Mouse (Mus musculus): ENCODE data around the gene Hist2h2aa2.
A peak's percentile ranks its signal among the peaks of the same experiment; 100 is the strongest.

The Hist2h2aa2 gene

DNA sequence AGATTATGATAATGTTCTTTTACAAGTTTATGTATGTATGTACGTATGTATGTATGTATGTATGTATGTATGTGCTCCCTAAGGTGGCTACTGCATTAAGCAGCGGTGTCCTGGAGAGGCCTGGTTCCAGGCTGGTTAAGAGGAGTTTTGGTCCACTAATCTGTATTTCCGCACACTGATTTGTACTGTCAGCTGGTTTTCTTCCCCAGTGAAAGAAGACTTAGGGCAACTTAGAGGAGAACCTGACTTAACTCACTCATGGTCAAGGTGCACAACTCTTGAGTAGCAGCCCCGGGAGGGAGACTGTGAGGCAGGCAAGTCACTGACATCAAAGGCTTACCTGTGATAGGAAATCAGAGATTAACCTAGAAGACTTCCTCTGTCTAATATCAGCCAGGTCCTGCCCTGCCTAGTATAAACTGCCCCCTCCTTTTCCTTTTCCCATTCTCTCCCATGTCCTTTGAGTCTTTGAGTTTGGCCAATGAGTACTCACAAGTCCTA is 3.2 kb downstream of the Hist2h2aa2 start:
- no peak for DNase-seq (ENCODE audit: low spot score)

DNA sequence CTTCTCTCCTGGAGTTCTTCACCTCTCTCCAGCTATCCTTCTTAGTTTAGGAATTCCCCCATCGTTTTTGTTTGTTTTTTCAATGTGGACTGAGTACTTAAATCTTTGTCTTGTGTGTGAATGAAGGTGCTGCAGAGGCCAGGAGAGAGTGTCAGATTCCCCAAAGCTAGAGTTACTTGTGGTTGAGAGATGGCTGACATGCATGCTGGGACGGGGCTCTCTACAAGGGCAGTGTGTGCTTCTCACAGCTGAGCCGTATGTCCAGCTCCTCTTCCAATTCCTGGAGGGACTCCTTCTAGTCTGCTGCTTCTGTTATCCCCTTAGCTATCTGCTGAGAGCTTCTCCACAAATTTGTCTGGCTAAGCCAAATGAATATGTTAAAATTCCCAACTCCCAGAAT is 4.2 kb downstream of the Hist2h2aa2 start:
- DNase-seq (ENCODE audit: low spot score) = peak; percentile 4

DNA sequence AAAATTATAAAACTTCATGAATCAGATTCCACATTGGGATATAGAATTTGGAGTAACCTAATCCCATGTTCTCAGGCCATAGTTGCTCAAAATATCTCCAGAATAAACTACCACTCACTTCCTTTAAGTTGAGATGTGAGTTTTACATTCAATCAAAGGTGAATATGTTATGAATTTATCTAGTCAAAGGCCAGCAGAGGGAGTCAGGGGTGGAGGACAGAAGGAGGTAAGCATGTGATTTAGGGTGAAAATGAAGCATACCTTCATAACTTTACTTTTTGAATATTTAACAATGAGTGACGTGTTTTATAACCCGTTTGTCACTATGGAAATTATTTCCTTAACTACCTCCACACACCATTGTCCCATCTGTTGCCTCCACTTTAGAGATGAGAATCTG is 5.2 kb downstream of the Hist2h2aa2 start:
- no peak for DNase-seq (ENCODE audit: low spot score)

DNA sequence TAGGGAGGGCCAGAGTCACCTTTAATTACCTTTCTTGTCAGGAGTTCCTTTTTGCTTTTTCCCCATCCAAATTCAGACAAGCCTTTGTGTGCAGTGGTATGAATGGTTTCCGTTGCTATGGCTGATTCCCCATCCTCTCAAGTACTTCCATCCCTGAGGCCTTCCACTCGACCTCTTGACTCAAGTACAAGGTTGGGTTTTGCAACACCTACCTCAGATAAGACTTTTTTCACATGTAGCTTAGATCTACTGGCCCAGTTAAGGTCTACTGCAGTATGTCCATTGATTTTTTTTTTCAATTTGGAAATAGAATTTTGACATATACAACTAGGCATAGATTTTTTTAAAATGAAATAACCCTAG is 8.3 kb downstream of the Hist2h2aa2 start:
- no peak for DNase-seq (ENCODE audit: low spot score)

DNA sequence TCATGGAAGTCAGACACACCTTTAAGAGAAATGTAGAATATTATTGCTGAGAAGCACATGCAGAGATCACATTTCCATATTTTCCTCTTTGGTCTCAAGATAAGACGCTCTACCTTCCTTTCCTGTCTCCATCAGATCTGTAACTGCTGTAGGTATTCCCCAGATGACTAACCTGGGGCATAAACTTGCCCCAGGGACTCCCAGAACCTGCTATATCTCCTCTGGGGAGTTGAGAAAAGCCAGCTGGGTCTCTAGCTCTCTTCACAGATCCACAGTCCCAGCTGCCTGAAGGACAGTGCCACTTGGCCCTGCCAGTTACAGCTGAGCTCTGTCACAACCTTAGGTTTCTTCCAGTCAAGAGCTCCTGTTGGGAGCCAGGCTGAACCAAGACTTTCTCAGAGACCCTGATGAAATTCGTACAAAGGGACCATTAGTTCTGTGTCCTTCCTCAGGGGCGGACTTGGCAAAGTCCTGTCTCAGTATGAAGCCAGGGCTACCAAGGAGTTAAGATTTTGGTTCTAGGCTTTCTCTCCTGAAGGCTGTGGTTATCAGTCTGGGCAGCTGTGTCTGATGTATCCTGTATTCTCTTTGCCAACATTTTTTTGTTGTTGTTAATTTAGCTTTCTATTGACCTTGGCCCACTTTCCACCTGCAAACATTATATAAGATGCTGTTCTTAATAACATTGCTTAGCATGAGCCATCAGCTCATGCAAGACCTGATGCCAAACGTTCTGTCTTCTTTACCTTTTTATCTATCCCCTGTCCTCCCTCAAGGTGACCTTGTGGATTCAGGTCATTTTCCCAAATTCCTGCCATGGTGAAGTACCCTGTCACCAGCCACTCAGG is 8.9 kb downstream of the Hist2h2aa2 start:
- DNase-seq (ENCODE audit: low spot score) = no peak

DNA sequence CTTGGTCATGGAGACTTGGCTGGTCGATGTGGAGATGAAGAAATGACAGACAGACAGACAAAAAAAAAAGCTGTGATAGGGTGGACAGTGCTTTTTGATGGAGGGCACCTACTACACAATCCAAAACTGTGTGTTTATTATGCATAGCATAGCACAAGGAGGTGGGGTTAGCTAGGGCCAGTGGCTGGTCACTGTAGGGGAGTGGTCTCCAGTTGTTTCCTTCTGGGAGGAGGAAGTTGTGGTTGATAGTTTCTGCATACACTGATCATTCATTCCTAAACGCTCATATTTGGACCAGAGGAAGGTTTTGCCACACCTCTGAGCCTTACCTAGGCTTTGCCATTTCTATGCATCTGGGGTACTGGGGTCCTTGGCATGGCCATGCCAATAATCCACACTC is 9.7 kb downstream of the Hist2h2aa2 start:
- DNase-seq (ENCODE audit: low spot score) = no peak

DNA sequence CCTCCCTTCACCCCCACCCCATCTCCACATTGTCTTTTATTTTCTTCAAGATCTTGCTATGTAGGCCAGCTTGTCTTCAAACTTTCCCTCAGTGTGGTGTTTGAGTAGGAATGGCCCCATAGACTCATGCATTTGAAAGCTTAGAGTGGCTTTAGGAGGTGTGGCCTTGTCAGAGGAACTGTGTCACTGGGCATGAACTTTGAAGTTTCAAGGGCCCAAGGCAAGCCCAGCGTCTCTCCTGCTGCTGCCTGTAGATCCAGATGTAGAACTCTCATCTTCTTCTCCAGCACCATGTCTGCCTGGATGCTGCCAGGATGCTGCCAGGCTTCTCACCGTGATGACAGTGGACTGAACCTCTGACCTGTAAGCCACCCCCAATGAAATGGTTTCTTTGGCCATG is 11.2 kb downstream of the Hist2h2aa2 start:
- no peak for DNase-seq (ENCODE audit: low spot score)

DNA sequence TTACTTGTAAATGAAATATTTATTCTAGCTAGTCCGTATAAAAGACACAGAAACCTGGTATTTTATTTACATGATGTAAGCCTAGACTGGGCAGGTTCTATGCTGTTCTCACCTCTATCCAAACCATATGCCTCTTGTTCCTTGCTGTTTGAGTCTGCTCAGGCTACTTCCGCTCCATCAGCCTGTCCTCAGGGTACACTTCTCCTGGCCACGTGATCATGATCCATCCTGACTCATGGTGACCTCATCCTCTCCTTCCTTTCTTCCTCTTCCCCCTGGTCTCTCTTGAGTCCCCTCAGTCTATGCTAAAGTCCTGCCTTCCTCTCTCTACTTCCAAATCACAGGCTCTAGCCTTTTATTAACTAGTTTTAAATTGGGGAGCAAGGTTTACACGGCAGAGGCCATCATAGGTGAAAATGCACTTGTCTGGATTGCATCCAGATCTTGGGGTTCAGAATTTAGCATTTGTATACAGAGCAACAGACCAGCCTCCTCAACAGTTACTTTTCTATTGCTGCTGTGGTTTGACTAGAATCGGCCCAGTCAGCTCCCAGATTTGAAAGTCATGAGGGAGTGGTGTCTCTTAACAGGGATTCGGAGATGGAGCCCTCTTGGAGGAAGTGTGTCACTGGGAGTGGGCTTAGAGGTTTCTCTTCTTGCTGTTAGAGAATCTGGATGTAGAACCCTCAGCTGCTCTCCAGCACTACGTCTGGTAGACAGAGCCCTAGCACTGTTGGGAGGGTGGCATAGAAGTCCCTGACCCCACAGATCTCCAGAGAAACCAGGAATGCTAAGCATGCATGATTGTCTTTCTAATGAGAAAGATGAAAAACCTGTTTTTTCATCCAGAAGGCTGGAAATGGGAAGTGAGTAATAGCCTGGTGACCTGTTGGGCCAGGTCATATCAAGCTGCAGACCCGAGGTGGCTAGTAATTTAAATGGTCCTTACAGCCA is 13.1 kb downstream of the Hist2h2aa2 start:
- no peak for DNase-seq (ENCODE audit: low spot score)

DNA sequence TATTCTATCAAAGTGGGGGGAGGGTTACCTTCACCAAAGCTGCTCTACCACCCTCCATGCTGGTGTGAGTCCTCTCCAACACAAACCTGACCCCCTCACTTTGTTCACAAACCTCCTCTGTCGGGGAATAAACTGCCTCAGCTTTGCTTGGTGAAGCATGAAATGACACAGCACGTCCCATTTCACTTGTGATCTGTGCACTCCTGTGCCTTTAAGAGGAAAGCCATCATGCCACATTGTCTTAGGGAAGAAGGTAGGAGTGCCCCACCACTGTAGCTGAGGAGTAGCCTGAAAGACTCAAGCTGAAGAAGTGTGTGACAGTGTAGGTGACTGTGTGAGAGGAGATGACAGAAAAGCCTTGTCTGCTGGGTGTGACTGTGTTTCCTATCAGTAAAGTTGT is 14.7 kb downstream of the Hist2h2aa2 start:
- DNase-seq (ENCODE audit: low spot score) = no peak

DNA sequence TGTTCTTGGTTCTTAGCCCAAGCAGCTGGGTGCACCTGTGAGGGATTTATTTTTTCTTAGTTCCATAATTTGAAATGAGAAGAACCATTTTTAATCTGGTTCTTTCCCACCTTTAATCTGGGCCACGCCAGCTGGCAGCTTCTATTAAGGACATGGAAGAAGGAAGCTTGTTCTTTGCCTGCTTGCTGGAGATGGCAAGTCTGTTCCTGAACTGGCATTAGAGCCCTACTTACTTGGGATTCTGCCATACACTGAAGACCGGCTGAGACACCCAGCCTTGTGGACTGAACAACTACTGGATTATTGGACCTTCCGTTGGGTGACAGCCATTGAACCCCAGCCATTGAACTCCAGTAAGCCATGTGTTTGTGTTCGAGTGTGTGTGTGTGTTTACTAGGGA is 17.3 kb downstream of the Hist2h2aa2 start:
- DNase-seq (ENCODE audit: low spot score) = no peak

DNA sequence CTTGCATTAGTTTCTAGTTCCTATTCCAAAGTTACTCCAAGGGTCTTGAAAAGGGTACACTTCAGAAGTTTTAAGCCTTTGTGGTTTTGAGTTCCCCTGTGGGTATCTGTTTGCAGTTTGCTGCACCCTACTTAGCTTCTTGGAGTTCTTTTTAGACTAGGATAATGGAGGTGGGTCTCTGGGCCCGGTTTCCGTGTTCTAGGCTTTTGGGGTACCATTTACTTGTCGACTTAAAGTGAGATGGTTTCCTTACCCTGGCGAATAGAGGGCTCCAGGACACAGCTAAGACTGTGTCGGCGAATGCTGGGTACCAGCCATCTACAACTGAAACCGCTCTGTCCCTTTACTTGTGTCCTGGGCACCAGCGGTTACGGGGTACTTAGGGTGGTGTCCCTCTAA is 18.4 kb downstream of the Hist2h2aa2 start:
- peak; percentile 13 for DNase-seq (ENCODE audit: low spot score)

DNA sequence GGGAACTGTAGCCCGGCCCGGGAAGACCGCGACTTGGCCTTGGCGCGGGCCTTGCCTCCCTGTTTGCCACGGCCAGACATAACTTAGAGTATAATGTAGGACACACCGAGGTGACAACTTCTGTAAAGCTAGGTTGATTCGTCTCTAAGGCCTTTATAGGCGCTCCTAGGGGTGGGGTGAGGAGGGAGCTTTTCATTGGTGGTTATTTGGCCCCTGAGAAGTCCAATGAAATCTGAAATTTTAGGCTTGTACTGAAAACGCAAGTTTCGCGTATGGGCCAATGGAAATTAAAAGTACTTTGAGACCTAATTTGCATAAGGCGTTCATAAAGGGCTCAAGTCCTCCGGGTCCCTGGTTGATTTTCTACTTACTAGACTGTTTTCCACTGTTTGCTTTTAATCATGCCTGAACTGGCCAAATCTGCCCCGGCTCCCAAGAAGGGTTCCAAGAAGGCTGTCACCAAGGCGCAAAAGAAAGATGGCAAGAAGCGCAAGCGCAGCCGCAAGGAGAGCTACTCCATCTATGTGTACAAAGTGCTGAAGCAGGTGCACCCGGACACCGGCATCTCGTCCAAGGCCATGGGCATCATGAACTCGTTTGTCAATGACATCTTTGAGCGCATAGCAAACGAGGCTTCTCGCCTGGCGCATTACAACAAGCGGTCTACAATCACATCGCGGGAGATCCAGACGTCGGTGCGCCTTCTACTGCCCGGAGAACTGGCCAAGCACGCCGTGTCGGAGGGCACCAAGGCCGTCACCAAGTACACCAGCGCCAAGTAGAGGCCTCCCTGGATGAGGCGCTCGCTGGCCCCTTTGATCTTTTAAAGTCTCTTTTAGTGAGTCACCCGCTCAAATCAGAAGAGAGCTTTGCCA is 19.1 kb downstream of the Hist2h2aa2 start, which contains the start of the genes Hist2h2ac and Hist2h2be:
Gene Hist2h2ac, minus strand, starts transcription at position 116 of the 875 bp plus-strand sequence.
Gene Hist2h2be, plus strand, starts transcription at position 355 of the 875 bp plus-strand sequence.
- peak; percentile 96 for DNase-seq (ENCODE audit: low spot score)

DNA sequence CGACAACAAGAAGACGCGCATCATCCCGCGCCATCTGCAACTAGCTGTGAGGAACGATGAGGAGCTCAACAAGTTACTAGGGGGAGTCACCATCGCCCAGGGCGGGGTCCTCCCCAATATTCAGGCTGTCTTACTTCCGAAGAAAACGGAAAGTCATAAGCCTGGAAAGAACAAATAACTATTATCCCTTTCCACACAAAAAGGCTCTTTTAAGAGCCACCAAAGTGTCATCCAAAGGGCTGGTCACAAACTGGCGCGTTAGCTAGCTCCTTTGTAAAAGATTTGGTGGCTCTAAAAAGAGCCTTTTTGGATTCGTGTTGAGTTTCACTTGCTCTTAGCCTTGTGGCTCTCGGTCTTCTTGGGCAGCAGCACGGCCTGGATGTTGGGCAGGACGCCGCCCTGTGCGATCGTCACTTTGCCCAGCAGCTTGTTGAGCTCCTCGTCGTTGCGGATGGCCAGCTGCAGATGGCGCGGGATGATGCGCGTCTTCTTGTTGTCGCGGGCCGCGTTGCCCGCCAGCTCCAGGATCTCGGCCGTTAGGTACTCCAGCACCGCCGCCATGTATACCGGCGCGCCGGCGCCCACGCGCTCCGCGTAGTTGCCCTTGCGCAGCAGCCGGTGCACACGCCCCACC is 19.8 kb downstream of the Hist2h2aa2 start:
- DNase-seq (ENCODE audit: low spot score) = peak; percentile 60

DNA sequence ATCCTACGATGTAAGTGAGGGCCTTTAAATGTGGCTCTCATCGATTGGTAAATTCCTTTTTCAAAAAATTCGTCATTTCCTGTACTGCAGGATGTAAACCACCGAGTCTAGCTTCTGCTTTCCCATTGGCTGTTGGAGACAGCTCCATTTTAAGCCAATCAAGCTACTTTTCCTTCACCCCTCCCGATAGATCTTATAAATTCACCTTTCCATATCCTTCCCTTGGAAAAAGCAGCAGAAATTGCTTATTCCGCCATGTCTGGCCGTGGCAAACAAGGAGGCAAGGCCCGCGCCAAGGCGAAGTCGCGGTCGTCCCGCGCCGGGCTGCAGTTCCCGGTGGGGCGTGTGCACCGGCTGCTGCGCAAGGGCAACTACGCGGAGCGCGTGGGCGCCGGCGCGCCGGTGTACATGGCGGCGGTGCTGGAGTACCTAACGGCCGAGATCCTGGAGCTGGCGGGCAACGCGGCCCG is 20.4 kb downstream of the Hist2h2aa2 start, which contains the start of the genes Bola1 and Hist2h2ab:
Gene Bola1, minus strand, starts transcription at position 49 of the 470 bp plus-strand sequence.
Gene Hist2h2ab, plus strand, starts transcription at position 205 of the 470 bp plus-strand sequence.
- peak; percentile 87 for DNase-seq (ENCODE audit: low spot score)

DNA sequence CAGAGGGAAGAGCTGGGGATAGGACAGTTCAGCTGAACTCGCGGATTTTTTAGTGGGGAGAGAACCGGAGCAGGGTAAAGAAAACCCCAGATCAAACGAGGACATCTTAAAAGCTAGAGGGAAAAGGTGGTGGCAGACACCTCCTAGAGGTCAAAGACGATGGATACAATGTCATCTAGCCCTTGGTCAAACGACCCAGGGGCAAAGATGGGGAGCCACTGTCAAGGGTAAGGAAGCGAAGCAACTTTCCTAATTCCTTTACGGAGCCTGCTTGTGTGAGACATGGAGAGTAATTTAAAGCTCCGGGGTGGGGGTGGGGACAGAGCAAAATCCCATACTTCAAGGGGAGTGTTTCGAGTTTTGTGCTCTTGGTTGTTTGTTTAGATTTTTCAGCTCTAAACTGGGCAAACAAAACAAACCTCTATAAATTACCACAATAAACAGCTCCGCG is 20.9 kb downstream of the Hist2h2aa2 start:
- peak; percentile 71 for DNase-seq (ENCODE audit: low spot score)

DNA sequence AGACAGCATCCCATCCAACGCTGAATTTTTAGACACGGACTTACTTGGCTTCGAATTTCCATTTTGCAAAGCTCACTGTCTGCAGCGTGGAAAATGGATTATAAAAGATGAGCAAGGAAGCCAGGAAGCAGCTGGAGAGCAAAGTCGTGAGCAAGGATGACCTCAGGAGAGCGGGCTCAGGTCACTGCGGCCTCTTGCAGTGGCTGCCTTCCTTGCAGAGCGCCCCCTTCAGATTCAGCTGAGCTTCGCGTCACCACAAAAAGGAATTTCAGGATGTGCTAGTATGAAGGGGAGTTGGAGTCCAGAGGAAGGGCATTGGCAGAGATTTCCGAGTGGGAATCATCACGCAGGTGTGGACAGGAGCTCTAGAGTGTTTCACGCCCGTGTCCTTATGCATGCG is 30.8 kb downstream of the Hist2h2aa2 start:
- no peak for DNase-seq (ENCODE audit: low spot score)

DNA sequence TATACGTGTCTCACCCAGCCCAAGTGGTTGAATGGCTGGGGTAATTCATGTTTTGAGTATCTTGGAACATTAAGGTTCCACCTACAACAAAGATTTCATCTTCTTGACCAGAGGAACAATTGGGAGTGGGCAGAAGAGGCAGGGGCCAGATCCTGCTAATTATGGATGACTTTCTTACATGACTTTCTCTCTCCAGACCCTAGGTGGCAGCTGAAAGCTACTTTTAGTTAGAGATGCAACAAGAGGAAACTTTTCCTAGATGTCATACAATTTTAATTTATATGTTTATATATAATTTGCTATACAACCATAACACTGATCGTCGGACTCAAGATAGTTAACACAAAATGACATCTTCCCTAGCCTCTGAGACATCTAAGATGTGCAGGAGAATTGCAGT is 32.3 kb downstream of the Hist2h2aa2 start:
- no peak for DNase-seq (ENCODE audit: low spot score)

DNA sequence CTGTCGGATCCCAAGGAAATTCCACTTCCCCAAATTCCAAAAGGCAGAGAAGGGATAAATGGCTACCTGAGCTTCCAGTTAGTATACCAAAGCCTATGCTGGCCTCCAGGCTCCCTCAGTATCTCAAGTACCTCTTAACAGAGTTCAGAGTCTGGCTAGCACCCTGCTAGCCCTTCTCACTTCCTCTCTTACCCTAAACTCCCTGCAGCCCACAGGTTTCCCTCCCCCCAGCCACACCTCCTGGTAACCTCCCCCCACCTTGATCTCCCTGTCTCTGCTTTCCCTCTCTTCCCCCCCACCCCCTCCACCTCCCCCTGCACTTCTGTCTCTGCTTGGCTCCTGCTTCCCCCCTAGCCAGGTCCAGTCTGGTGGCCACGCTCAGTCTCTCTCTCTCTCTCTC is 40.3 kb downstream of the Hist2h2aa2 start:
- no peak for DNase-seq (ENCODE audit: low spot score)

DNA sequence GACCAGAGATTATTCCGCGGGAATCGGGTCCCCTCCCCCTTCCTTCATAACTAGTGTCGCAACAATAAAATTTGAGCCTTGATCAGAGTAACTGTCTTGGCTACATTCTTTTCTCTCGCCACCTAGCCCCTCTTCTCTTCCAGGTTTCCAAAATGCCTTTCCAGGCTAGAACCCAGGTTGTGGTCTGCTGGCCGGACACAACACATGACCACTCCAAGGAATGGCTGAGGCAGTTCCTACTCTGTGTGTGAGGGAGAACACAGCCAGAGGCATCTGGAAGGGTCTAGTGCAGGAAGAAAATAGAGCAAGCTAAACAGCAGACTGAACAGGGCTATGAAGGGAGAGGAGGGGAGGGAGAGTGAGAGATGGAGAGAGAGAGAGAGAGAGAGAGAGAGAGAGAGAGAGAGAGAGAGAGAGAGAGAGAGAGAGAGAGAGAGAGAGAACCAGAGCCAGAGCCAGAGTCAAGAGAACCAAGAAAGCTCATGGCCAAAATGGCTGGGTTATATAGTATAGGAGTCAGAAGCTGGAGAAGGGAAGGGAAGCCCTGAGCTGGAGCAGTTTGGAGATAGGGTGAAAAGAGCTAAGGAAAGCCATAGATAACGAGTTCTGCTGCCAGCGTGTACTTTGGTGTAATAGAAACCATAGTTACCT is 41.4 kb downstream of the Hist2h2aa2 start:
- peak; percentile 13 for DNase-seq (ENCODE audit: low spot score)

DNA sequence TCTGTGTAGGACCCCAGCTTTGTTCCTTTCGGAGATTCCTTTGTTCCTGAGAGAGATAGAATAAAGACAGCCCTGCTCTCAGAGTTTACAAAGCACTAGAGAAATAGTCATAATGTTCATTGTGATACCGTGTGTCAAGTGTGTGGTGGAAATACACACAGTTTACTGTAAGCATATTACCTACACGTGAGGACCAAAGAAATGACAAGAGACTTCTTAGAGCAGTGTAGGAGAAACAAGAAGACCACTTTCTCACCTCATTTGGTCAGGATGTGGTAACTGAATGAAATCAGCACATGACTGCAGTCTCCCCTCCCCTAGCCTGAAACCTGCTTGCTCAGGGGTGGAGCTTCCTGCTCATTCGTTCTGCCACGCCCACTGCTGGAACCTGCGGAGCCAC is 41.9 kb downstream of the Hist2h2aa2 start:
- peak; percentile 59 for DNase-seq (ENCODE audit: low spot score)

Measured in yolk sac, embryonic 10.5 days (tissue).